Mouse (Mus musculus) retina, embryonic 14.5 days (tissue): ENCODE results near the gene D11Wsu47e.
A peak's percentile ranks its signal among the peaks of the same experiment; 100 is the strongest.

Experiments
- DNase-seq: peaks from one replicate; pipeline ENCODE4 v3.0.0-alpha.2; 2015; ENCODE audit warnings: low spot score

Gene D11Wsu47e

DNA sequence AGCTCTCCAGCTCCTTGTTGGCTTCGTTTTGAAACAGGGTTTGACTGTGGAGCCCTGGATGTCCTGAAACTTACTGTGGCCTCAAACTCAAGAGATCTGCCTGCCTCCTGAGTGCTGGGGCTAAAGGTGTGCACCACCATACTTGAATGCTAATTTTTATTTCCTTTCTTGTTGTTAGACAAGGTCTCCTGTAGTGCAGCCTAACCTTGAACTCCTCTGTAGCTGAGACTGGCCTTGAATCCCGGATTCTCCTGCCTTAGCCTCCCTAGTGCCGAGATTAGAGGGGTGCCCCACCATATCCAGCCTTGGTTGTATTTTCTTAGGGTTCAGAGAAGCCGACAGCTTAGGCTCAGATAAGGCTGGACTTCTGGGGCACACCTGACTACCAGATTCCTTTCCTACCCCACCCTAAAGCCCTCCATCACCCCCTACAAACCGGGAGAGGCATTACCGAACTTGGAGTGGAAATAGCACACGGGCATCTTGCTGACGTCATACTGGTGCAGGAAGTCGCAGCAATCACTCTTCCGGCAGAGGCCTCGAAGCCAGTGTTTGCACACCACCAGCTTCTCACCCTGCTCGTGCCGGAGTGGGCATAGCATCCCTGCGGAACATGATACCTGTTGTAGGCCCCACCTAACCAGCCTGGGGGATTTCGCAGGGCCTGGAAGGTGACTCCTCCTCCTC is 21.9 kb downstream of the D11Wsu47e start:
- DNase-seq: no peak

DNA sequence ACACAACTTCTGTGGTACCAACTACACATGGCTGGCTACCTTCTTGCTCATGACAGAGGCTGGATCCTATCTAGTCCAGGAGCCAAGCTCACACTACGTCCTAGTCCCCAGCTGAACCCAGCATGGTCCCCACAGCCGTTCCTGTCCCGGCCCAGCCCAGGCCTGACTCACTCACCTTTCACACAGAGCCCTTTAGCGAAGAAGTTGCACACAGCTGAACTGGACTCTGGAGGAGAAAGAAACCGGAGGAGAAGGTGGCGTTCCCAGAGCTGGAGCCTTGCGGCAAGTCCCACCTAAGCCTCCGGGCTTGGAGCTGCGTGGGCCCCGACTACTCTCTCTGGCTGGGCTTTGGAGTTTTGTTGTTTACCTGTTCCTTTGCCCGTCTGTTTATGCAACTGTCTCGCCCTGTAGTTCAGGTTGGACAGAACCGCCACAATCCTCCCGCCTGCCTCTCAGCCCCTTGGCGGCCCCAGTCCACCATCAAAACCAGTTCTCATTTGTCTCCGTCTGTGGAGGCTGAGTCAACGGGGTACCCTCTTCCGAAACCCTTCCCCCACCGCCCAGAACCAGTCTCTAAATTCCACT is 24.5 kb downstream of the D11Wsu47e start:
- no peak for DNase-seq

DNA sequence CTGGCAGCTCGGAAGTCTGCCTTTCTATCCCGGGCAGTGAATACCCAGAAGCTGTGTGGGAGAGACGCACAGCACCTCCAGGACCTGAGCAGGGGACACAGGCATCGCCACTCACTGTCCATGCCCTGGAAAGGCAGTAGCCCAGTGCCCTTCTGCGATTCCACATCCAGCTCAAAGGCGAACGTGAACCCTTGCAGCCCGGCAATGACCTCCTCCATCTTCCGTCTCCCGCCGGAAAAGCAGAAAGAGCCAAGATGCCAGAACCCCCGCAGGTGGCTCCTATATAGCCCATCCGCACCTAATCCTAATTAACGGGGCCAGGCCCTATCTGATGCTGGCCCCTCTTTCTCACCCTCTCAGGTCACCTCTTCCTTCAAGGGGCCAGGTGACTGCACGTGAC is 25.1 kb downstream of the D11Wsu47e start:
- DNase-seq: peak; percentile 24

DNA sequence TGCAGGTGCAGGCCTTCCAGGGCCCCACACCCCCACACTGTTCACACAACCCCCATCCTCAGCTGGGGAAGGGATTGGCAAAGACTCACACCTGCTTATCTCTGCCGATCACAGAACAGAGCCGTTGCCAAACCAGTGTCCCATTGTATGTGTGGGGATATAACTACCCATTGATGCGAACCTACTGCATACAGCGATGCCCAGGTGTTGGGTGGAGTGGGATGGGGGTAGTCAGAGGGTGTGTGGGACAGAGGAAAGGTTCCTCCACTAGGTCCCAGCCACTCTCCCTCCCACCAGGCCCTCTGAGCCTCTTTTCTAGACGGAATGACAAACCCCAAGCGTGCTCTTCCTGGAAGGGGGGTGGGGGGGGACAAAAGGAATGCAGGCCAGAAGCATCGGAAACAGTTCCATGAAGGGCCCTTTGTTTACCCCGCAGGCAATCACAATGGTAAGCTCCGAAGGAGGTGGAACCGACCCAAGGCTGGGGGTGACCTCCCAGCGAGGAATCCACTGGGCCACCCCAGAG is 25.6 kb downstream of the D11Wsu47e start, which contains the start of gene Cpsf4l:
TSS of gene Cpsf4l (minus strand) at position 287 of the 526 bp plus-strand sequence.
- DNase-seq: peak; percentile 77

- DNase-seq: peak; percentile 68
Observed at GRCm38 (mm10) chr11:113710257-113710777, 26.1 kb downstream of the D11Wsu47e start.

GRCm38 (mm10) chr11:113711061-113711460 is 26.8 kb downstream of the D11Wsu47e start:
- DNase-seq: no peak

GRCm38 (mm10) chr11:113715078-113715674 is 31.0 kb downstream of the D11Wsu47e start:
- peak; percentile 49 for DNase-seq

- DNase-seq: no peak
Observed at GRCm38 (mm10) chr11:113716132-113716531, 31.9 kb downstream of the D11Wsu47e start.

DNA sequence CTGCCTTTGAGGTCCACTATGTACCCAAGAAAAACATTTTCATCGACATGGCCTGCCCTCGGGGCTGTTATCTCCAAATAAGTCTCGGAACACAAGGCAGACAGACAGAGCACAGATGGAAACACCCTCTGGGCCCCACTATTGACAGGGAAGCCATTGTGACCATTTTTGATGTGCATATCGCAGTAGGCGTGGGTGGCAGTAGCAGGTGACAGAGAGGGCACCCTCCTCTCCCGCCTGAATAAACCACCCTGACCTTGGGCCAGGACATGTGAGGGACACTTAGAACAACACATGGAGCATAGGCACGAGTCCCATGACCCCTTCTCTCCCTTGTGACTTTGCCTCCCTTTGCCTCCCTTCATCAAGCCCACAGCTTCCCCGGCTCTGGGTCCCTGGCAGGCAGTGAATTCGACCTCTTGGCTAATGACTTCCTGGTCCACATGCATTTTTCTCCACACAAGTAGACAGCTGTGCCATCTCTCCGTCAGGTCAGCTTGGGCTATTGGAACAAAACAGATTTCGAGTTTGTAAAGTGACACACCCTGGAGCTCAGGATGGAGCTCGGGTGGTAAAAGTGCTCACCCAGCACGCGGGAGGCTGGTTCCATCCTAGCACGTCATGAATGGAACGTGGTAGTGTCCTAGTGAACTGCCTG is 33.7 kb downstream of the D11Wsu47e start:
- DNase-seq: no peak

DNA sequence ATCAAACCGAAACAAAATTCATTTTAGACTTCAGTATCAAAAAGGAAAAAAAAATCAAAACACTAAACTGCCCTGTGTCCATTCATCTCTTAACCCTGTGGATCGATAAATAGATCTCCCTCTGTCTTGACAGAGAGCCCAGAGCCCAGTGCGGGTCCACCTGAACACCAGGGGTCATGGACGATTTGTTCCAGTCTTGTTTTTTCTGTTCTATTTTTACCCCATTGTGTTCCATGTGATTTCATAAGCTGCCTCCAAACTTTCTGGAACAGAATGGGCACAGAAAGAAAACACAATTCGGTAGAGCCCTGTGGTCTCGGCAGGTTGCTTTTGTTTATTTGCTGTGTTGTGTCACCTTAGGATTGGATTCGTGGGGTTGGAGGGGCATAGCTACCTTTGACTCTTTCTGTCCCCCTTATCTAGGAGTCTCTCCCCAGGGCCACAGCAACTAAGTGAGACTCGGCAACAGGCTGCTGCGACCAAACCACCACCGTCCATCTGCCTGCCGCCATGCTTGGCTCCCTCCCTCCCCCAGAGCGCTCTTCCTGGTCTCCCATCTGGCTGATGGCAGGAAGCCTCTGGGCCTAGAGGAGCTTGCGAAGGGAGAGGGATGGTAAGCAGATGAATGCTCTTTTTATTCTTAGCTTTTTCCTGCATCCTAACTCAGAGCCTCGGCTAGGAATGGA is 38.3 kb downstream of the D11Wsu47e start:
- no peak for DNase-seq

DNA sequence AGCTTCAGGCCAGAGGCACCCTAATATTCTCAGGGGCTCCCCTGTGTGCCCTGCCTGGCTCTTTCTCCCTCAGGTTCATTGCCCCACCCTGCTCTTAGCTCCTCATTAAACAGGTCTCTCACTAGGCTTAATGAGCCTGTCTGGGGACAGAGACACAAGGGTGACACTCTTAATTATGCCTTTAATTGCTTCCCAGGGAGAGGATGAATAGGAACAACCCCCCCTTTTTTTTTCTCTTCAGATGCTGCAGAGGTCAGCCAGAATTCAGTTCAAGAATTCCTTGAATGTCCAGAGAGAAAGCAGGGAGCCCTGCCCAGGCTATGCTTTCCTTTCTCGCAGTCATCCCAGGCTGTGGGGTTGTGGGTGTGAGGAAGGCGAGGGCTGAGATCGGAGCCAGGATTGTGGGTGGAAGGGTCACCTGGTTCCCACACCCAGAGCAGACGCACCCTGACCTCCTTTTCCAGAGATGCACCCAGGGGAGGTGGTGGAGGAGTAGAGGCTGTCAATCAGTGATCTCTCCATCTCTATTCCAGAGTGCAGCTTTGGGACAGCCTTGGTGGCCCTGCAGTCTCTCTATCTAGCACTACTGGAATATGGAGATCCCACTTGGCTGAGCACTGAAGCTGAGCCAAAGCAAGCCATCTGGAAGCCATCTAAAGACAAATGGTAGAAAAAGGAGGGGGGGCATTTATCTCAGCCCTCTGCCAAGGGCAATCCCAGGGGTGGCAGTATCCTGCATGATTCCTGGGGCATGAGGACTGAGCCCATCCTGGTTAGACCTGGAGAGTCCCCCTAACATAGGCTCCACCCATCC is 41.2 kb downstream of the D11Wsu47e start:
- peak; percentile 68 for DNase-seq

DNA sequence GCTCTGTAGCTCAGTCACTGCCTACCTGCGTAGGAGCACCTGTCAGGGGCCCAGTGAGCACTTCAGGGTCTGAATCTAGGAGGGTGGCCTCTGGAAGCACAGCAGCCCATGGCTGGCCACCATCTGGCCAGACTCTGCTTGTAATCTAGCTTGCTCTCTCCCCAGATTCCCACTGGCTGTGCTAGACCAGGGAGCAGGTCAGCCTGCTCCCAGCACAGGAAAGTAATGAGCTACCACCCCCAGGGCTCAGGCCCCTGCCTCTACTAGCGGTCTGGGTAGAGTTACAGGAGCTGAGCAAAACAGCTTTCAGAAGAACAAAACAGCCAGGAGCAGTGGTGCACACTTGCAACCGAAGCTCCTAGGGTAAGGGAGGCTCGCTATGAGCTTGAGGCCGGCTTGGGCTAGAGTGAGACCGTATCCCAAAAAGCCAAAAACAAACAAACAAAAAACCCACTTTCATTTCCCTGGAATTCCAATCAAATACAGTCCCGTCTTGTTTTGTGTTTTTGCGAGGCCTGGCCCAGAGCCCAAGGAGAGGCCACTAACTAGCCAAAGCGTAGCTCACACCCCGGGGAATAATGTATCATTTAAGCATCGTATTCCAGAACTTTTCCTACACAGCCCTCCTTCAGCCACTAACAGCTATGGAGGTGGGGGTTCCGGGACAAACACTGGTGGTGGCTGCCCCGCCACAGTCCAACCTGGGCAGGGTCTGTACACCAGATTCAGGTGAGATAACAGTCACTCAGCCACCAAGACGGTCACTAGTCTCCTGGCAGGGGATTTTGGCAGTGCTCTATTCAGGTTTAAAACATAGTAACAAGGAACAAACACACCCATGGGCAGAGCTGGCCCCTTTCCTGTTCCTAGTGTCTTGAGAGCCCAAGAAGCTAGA is 43.0 kb downstream of the D11Wsu47e start:
- no peak for DNase-seq

GRCm38 (mm10) chr11:113727992-113728391 is 43.8 kb downstream of the D11Wsu47e start:
- DNase-seq: no peak

- no peak for DNase-seq
Observed at GRCm38 (mm10) chr11:113729239-113729638, 45.0 kb downstream of the D11Wsu47e start.

- DNase-seq: no peak
Observed at GRCm38 (mm10) chr11:113729917-113730316, 45.7 kb downstream of the D11Wsu47e start.

DNA sequence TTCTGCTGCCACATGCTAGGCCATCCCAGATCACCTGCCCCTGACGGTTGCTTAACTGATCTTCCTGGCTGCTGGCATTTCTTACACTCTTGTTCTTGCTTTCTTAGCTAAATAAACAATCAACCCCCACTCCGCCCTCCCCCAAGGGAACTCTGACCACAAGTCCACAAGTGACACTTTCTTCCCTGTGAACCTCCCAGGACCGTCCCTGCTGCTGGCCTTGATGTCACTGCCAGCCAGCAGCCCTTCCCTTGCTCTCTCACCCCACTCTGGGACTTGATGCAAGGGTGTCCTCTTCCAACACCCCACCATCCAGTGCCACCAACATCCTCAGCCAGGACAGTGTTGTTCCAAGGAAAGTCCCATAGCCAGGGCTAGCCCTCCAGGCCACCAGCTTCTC is 46.7 kb downstream of the D11Wsu47e start:
- DNase-seq: no peak

GRCm38 (mm10) chr11:113731945-113732612 is 47.9 kb downstream of the D11Wsu47e start:
- DNase-seq: no peak

- peak; percentile 63 for DNase-seq
Observed at GRCm38 (mm10) chr11:113733631-113734364, 49.6 kb downstream of the D11Wsu47e start.

GRCm38 (mm10) chr11:113735151-113735550 is 50.9 kb downstream of the D11Wsu47e start:
- DNase-seq: no peak
